Mouse (Mus musculus): ENCODE measurements at regions not wholly inside any gene's neighbourhood (a gene's known extent, or its start where the extent isn't known, plus 50 kb on each side); places are given as distances from the start of the nearest gene placed in this dataset.

DNA sequence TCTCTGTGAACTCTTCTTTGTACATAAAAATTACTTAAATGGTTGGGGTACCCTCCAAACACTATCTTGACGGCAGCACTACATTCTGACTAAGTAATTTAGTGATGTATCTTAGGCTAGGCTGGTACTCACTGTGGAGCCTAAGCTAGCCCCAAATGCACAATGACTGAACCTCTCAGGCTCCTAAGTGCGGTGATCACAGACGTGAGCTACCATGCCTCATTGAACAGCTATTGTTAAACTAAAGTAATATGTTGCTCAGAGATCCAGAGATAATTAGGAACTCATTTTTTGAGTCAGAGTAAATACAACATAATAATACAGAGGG, 122.7 kb upstream of the Itga4 start:
- no peak for DNase-seq (ENCODE audit: low spot score in 2 of 2)

DNA sequence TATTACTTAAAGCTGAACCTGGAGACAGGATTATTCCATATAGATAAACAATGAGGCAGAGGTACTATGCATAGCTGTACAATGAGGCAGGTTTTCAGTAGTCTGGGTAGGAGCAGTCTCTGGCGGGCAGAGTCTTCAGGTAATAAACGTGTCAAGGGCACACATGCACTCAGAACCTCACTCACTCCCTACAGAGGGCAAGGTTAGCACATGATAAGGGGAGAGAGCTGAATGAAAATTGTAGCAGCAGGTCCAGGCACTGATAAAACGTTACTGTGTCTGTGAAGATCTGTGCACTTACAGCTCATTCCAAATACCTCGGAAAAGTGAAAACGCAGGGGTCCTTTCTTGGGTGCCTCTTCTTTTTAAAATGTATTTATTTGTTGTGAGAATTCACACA, 120.9 kb upstream of the Itga4 start:
- no peak for DNase-seq (ENCODE audit: low spot score in 2 of 2)

DNA sequence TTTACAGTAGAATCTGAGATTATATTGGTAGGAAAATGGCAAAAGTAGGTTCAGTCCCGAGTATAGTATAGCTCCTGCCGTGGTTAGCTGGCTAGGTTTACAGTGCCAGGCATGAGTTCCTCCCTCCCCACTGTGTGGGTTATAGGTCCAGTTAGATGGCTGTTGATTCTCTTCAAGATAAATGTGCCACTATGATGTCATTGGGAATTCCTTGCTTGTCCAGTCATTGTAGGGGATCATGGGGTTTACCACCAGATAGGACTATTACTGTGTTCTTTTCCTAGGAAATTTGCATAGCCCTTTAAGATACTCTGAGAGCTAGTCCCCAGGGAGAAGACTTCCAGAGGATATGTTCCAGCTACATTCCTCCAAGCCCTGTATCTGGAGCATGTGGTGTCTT, 119.2 kb upstream of the Itga4 start:
- DNase-seq (ENCODE audit: low spot score in 2 of 2), result no peak

DNA sequence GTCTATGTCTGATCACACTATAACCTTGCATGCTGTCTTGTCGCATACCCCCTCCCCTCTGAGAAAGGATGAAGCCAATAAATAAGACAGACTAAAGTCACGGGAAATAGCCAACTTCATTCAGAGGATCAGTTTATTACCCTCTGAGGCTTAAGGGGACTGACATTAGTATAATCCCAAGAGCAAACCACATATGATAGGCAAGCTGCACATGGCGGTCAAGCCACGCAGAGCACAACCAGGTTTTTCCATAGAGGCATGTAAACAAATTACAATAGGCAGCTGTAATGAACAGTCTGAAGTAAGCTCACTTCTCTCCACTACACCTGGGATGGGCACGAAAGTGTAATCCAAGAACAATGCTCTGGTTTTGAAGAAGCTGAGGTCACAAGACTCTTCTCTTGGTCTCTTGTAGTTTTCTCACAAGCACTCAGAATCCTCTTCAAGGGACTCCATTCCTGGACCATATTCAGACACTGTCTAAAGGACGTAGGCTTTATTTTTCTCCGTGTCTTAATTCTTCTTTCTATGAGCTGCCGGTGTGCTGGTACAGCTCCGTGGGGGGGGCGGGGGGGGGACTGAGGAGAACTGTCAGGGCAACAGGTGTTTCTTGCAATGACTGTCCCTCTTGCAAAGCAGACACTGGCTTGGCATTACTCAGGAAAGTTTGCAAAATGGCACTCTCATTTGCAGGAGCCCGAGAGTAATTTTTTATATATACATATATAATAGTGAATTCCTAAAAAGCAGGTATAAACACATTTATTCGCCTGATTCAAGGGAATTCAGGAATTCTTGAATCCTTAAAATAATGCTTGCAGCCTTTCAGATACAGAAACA, 118.4 kb upstream of the Itga4 start:
- no peak for DNase-seq (ENCODE audit: low spot score in 2 of 2)

DNA sequence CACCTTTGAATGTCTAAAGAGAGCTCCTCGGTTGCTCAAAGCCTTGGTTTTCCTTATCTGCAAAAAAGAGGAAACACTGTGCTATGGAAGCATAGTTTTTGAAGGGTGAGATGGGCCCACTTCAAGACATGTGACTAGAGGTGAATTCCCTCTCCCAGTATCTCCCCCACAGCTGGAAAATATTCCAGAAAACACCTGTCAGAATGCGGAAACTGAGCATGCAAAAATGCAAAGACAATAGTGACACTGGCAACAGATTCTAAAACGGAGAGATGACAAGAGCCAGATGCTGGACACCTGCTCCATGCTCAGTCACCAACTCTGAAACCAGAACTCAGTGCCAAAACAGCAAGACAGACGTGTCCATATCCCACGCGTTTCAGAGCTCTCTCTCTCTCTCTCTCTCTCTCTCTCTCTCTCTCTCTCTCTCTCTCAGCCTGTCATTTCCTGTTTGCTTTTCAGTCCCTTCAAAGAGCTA, 117.5 kb upstream of the Itga4 start:
- no peak for DNase-seq (ENCODE audit: low spot score in 2 of 2)

DNA sequence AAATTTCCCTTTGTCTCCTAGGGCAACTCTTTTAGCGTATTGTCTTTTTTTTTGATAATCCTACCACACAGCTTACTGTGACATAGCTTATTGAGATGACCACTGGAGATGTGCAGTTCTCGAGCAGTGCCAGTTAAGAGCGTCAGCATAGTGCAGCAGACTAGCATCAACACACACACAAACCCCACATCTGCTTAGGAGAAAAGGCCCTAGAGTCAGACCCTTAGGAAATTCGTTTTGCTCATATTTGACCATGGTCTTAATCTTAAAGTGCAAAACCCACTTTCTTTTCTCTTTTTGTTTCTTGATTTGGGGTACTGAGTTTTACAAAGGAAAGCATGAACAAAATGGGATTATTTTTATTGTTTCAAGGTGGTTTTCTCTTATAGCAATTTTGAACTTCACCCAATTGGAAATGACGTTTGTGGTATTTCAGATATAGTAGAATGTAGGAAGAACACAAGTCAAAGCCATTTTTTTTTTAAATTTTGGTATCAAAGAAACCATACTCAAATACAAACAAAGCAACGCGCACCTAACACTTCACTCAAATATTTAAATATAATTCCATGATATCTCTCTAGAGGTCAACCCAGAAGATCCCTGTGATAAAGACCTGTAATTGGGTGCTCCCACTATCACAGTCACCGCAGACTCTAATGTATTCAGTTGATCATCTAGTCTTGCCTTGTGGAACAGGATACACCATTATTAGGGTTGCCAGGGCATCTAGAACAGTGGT, 116.7 kb upstream of the Itga4 start:
- no peak for DNase-seq (ENCODE audit: low spot score in 2 of 2)

DNA sequence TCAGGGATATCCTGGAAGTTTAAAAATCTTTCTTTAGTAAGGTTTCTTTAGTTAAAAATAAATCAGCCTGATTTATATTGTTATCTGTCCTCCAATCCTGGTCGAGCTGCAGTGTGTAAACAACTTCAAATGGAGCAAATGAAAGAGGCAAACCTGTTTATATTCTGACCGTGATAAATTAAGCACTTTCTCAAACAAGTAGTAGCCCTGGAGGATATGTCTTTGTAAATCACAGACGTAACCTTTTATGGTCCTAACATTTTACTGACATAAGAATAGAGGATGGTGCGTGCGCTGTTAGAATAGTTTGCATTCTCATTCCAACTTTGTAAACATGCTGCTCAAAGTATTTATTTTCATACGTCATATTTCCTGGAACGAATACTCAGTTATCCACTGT, 113.3 kb upstream of the Itga4 start:
- DNase-seq (ENCODE audit: low spot score in 2 of 2), result no peak

DNA sequence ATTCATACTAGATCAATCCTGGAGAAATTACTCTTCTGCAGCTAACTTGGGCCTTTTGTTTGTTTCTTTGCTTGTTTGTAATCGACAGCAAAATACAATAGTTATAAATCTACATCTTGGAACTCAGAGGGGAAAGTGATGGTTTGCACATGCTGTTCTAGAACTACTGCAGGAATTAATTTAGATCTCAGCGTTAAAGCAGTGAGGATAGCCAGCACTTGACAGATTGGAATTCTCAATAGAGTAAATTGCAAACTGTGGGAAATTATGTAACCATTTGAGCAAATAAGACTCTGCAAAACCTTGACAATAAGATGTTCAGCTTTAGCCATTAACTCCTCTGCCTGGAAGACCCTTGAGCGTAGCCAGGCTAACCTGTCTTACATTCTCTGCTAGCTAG, 112.0 kb upstream of the Itga4 start:
- no peak for DNase-seq (ENCODE audit: low spot score in 2 of 2)

DNA sequence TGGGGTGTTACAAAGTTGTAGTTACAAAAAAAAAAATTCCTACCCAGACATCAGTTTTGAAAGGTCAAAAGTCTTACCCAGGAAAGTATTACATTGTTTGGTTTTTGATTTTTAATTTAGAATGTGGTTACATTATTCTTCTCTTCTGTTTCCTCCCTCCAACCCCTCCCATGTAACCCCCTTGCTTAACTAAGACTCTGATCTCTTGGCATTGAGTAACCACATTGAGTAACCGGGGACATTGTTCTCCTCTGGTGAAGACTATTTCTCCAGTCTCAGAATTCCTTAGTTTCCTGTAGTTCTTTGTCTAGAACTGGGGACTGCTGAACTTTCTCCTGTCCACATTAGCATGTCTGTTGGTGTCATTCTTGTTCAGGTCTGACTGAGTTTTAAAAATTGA, 109.3 kb upstream of the Itga4 start:
- no peak for DNase-seq (ENCODE audit: low spot score in 2 of 2)

DNA sequence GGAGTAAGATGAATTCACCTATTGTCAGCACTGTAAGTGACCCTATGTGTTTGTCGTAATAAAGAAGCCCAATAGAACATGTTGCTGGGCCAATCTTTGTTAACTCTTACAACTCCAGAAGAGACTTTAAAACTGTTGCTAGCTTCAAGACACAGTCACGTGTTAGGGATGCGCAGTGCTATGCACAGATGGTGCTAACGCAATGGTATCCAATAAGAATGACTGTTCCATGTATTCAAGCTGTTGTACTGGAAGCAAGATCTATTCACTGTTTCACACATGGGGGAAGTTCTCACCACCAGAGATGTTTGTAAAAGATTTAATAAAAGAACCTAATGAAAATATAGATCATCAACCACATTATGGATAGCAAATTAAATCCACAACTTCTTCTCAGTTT, 108.7 kb upstream of the Itga4 start:
- DNase-seq (ENCODE audit: low spot score in 2 of 2), result no peak

DNA sequence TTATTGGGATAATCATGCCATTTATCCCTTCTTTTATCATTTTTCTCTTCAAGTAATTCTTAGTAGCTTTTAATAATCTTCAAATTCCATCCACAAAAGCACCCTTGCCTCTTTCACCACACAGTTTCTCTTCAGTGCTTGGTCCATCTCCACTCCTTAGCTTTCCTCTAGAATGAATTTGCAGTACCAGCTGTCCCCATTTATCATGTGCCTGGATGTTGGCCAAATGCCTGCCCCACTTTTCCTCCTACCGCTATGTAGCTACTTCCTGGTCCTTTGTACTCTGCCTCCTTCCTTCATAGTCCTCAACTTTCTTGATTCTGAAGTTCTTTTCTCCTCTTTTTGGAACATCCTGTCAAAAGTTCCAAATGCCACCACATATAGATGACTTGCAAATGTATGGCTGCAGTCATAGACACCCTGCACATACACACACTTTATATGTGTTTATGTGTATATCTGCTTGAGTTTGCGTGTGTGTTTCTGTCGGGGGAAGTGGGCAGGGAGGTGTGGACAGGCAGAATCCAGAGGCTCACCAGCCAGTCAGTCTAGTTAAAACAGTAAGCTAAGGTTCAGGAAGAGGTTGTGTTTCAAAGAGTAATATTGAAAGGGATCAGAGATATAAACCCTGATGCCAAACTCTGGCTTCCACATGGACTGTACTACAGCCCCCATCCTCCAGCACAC, 106.1 kb upstream of the Itga4 start:
- peak; percentile 11 to 27 for DNase-seq (ENCODE audit: low spot score in 2 of 2)

DNA sequence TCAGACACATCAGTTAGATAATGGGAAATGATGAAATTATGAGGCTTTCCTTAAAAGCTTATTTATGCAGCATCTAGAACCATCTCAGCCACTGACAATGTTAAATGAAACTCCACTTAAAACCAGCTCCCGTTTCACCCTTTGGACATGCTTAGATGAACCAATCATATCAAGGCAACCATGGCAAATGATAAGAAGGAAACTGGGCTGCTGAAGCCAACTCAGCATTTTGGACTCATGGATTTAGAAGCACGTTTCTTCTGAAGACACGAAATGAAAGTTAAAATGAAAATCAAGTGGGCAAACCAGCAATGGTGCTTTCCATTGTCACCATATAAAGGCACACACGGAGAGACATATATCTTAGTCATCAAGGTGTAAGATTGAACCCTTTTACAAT, 103.6 kb upstream of the Itga4 start:
- no peak for DNase-seq (ENCODE audit: low spot score in 2 of 2)

DNA sequence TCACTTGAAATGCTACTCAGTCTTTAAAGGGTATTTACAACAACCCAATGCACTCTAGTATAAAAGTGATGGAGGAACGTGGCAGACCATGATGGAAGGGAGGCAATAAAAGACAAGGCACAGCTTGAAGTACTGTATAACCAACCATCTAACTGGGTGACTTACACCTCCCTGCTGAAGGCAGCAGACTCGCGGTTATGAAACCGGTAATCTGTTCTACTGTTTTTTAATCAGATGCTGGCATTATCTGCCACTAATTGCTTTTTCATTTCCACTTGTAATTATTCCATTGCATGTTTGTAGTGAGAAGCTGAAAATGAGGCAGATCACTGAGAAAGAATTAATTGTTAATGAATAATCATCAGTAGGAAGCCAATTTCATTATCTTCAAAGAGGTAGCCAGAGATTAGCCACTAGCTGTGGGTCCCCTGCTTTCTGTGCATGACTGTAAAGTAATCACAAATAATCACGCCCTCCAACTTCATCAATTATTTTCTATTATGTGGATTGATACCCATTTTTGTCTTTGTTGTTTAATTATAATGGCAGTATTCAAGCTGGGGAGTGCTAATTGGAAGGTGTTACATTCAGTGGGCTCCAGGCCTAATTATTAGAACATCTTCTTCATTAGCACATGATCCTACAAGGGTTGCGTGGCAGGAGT, 103.1 kb upstream of the Itga4 start:
- DNase-seq (ENCODE audit: low spot score in 2 of 2), result no peak

DNA sequence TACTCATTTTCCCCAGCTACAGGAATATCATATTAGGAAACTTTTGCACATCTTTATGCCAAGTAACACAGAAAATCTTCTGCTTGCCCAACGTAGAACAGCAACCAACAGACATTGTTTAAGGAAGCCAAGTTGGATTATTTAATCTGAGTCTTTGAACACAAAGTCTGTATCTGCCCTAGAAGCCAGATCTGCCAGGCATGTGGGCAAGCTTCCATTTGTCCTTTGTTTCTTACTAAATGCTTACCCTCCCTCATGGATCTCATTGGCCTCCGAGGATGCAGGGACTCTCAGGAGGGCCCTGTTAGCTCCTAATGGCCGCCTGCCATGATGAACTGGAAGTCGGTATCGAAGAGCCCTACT, 102.5 kb upstream of the Itga4 start:
- DNase-seq (ENCODE audit: low spot score in 2 of 2), result no peak

DNA sequence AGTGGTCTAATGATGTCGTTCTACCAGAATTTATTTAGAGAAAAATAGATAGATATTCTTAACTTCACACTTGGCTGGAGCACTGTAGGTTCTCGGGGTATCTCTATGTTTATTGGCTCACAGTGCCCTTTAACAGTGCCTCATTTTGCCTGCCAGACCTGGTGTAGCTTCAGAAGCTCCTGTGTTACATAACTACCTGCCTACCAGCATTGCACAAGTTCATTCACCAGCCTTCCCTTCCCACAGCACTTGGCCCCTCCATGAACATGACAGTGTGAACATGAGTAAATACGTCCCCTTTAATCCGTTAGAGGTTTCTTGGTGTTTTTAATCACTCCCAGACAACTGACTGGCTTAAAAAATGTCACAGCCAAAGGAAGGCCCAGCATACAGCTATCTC, 102.2 kb upstream of the Itga4 start:
- DNase-seq (ENCODE audit: low spot score in 2 of 2), result no peak

DNA sequence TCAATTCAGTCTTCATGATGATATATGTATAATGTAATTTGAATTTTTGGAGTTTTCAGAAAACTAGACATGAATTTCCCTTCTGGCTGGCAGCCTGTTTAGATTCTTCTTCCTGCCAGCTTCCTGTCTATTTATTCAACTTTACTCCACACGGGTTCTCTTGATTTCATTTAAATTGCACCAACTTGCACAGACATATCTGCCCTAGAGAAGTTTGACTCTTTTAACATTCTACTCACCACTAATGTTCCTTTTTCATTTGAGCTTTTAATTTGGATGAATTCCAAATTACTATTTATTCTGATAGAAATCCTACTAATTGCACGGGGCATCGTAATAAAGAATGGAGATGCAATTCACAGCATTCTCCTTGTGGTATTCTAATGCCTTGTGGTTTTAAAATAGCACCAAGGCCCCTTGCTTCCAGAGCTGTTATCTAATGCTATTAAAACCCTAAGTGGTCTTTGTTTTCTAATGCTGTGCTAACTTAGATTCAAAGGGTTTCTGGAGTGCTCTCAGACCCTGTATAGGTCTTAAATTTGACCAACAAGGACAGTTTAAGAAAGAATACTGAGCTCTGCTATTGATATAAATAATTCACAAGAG, 96.7 kb upstream of the Itga4 start:
- no peak for DNase-seq (ENCODE audit: low spot score in 2 of 2)

DNA sequence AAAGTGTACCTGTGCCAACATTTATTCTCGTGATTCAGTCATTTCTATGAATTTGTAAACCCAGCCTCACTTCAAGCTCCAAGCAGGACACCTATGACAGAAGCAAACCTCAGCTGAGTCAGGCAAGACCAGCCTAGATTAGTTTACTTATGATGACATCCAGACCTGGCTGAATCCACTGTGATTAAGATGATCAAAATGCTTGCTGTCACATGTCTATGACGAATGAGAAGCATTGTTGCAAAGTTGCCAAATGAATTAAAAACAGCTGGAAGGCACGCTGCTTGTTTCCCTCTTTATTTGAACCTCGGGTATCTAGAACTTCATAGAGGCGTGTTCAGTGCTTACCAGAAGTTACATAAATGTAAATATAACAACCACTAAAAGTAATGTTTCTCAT, 95.9 kb upstream of the Itga4 start:
- no peak for DNase-seq (ENCODE audit: low spot score in 2 of 2)

DNA sequence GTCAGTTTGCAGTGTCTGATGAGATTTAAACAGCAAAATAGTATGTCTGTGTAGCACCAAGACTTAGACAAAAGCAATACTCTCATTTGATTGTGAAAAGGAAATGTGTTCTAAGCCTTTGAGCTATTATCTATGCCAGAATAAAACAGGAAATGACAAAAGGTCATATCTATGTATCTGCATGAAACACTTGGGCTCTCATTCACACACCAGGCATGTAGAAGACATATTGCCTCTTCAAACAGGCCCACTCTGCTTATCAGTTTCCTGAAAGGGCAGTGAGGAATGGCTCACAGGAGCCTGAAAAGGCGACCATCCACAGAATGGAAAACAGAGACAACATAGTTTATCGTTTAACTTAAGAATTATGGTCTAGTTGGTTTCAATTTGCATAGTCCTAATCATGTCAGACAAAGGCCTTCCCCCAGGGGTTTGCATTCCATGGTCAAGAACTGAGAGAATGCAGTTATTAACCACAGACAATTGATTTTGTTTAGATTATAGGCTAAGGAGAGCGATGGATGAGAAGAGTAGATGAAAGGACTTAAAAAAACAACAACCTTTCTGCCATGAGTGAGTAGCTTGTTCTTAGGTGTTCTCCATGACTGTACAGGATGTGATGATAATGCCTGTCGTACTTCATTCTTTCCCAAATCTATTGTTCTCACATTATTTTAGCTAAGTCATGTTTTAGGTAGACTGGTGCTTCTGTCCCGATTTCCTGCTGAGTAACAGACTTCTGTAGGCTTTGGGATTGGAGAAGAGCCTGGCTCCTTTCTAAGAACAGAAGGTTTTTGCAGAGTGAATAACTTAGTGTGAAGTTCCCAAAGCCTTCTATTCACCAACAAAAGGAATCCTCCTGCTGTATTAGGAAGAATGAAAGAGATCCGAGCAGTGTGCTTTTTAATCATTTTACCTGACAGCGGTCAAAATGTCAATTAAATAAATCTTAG, 82.0 kb upstream of the Itga4 start:
- DNase-seq (ENCODE audit: low spot score in 2 of 2), result no peak

DNA sequence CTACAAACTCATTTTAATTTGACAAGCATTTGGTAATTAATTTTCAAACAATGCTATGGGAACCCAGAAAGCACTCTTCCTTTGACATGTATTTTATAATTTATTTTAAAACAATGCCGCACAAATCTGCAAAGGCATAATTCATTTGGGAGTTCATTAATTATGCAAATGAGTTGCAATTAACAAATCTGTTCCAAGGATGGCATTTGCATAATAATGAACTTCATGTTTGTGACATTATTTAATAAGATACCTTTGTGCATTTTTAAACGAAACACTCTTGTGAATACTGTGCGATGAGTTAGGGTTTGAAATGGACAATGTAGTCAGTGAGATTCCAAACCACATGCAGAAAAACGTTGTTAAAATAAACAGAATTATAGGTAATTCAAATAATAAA, 80.9 kb upstream of the Itga4 start:
- no peak for DNase-seq (ENCODE audit: low spot score in 2 of 2)

DNA sequence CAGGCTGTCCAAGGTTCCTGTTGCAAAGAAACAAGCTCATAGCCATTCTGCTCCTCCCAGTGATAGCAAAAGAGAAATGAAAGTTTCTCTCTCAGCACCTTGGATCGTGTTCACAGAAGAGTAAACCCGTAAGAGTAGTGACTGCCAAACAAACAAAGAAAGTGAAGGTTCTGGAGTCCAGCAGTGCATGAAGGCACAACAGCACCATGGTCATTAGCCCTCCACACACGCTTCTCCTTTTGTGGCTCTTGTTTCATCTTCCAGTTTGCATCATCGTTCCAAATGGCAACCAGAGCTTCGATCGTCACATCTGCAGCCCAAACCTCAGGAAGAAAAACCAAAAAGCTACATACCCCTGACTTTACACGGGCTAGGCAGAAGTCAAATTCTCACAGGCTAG, 74.4 kb upstream of the Itga4 start:
- DNase-seq (ENCODE audit: low spot score in 2 of 2), result no peak
